Mouse (Mus musculus) small intestine, adult 2 months (tissue): ENCODE data around the gene Pigq.

Experiments
- CTCF ChIP-seq: fragments of 200-500 bp; IDR thresholded peaks from 2 replicates; pipeline ENCODE4 v1.5.1; 2012; ENCODE audit warnings: low read depth, mild to moderate bottlenecking, control low read depth, inconsistent platforms, low read length, moderate library complexity, mixed read lengths; ENCODE audit not compliant: insufficient replicate concordance, insufficient read length; ENCODE audit errors: extremely low read depth
- POLR2A ChIP-seq: fragments of 200-500 bp; IDR thresholded peaks from 2 replicates; pipeline ENCODE4 v1.6.1; 2012; ENCODE audit warnings: low read depth, mild to moderate bottlenecking, control low read depth, inconsistent platforms, low read length, moderate library complexity

- TF ChIP-seq CTCF = no peak
- TF ChIP-seq POLR2A = no peak
Measured at GRCm38 (mm10) chr17:25992274-25992673, 47.5 kb upstream of the Pigq start.
